Mouse (Mus musculus) granulocyte monocyte progenitor cell, adult 5-6 weeks (primary cell): ENCODE data around the gene Cdkn2aipnl. TPM values are rescaled to one million over a fixed set of nuclear protein-coding genes. Genes with fewer than 3 reads are reported as not detected.
A peak's percentile ranks its signal among the peaks of the same experiment; 100 is the strongest.

Source experiments
- ATAC-seq: replicated peaks from 2 replicates; pipeline ENCODE4 v1.8.0; 2016; ENCODE audit warnings: mild to moderate bottlenecking, moderate TSS enrichment, inconsistent platforms; ENCODE audit not compliant: poor library complexity, severe bottlenecking
- total RNA-seq, 2 experiments: library from RNA; stranded (forward) in 1 of 2; stranded (reverse) in 1 of 2; fragments of 200-712, 200-1000 nt in 1 of 2; fragments of >200 nt in 1 of 2; fragmentation: Nextera tagmentation in 1 of 2; gene quantifications; 2 replicates each; pipeline ENCODE4 v1.2.3; 2014 to 2017

Gene Cdkn2aipnl
- total RNA-seq, 2 experiments from 2014 or later: 70.1 to 81.1 TPM

- no peak for ATAC-seq
These were observed 35.5 kb downstream of the Cdkn2aipnl start for GRCm38 (mm10) chr11:52002842-52003504.

- ATAC-seq: no peak
These were observed 36.0 kb downstream of the Cdkn2aipnl start for GRCm38 (mm10) chr11:52003505-52003771.

GRCm38 (mm10) chr11:52003772-52004528 is 36.5 kb downstream of the Cdkn2aipnl start, which contains the start of gene Cdkl3:
Cdkl3 (plus strand) TSS chr11:52004221.
- peak; percentile 76 for ATAC-seq

- ATAC-seq: no peak
These were observed 38.1 kb downstream of the Cdkn2aipnl start for GRCm38 (mm10) chr11:52005586-52005985.

GRCm38 (mm10) chr11:52011011-52011410 is 43.5 kb downstream of the Cdkn2aipnl start:
- no peak for ATAC-seq

GRCm38 (mm10) chr11:52011541-52011940 is 44.1 kb downstream of the Cdkn2aipnl start:
- no peak for ATAC-seq

- ATAC-seq: no peak
These were observed 50.8 kb downstream of the Cdkn2aipnl start for GRCm38 (mm10) chr11:52018217-52018616.

Other genes starting within 250 kb of the Cdkn2aipnl start
- gene Sec24a, start 204.0 kb upstream of the Cdkn2aipnl start, total RNA-seq (2014; fragmentation: Nextera tagmentation): 19.9 and 25.1 TPM in 2 replicates
- gene Sec24a, start 204.0 kb upstream of the Cdkn2aipnl start, total RNA-seq (2017): 7.0 and 7.7 TPM in 2 replicates
- 61.3 and 80.3 TPM in 2 replicates for gene Sar1b, start 204.0 kb upstream of the Cdkn2aipnl start, total RNA-seq (2014; fragmentation: Nextera tagmentation)
- 73.4 and 74.5 TPM in 2 replicates for gene Sar1b, start 204.0 kb upstream of the Cdkn2aipnl start, total RNA-seq (2017)
- gene Jade2, start 110.0 kb upstream of the Cdkn2aipnl start, total RNA-seq (2014; fragmentation: Nextera tagmentation): 6.3 and 9.3 TPM in 2 replicates
- 6.6 and 8.5 TPM in 2 replicates for gene Jade2, start 110.0 kb upstream of the Cdkn2aipnl start, total RNA-seq (2017)
- 72.9 and 101 TPM in 2 replicates for gene Ube2b, start 33.1 kb downstream of the Cdkn2aipnl start, total RNA-seq (2014; fragmentation: Nextera tagmentation)
- gene Ube2b, start 33.1 kb downstream of the Cdkn2aipnl start, total RNA-seq (2017): 74.2 and 93.1 TPM in 2 replicates
- gene Cdkl3, start 36.6 kb downstream of the Cdkn2aipnl start, total RNA-seq (2014; fragmentation: Nextera tagmentation): 2.5 and 5.2 TPM in 2 replicates
- 3.5 and 8.1 TPM in 2 replicates for gene Cdkl3, start 36.6 kb downstream of the Cdkn2aipnl start, total RNA-seq (2017)
- gene Ppp2ca, start 131.0 kb downstream of the Cdkn2aipnl start, total RNA-seq (2014; fragmentation: Nextera tagmentation): 61.4 and 63.9 TPM in 2 replicates
- 96.3 and 105 TPM in 2 replicates for gene Ppp2ca, start 131.0 kb downstream of the Cdkn2aipnl start, total RNA-seq (2017)
- not detected in 2 replicates for gene Olfr1373, start 177.9 kb downstream of the Cdkn2aipnl start, total RNA-seq (2014; fragmentation: Nextera tagmentation)
- gene Olfr1373, start 177.9 kb downstream of the Cdkn2aipnl start, total RNA-seq (2017): not detected in 2 replicates
- gene Olfr1371, start 246.3 kb downstream of the Cdkn2aipnl start, total RNA-seq (2014; fragmentation: Nextera tagmentation): not detected in 2 replicates
- gene Olfr1371, start 246.3 kb downstream of the Cdkn2aipnl start, total RNA-seq (2017): not detected in 2 replicates